Mouse (Mus musculus) hindbrain, embryonic 15.5 days (tissue): Measurements from ENCODE around the gene Tnk2. TPM values are rescaled to one million over a fixed set of nuclear protein-coding genes. Genes with fewer than 3 reads are reported as not detected.
A peak's percentile ranks its signal among the peaks of the same experiment; 100 is the strongest.

Experiments
- ATAC-seq: fragments of 200-750 bp; cut with Nextera tagmentation; 2 replicates; pipeline ENCODE4 v1.8.0; 2017; ENCODE audit warnings: low read depth, moderate number of reproducible peaks, moderate TSS enrichment; ENCODE audit not compliant: low FRiP score
- H3K27ac ChIP-seq: fragments of 300-500 bp; sonication (generic); replicated peaks from 2 replicates; pipeline ENCODE4 v1.5.1; 2015; ENCODE audit warnings: mild to moderate bottlenecking, inconsistent platforms
- H3K27me3 ChIP-seq: fragments of 300-500 bp; sonication (generic); 2 replicates; pipeline ENCODE4 v1.6.1; 2015; ENCODE audit warnings: control low read depth, inconsistent platforms
- H3K36me3 ChIP-seq: fragments of 300-500 bp; sonication (generic); 2 replicates; pipeline ENCODE4 v1.6.1; 2015; ENCODE audit warnings: control low read depth, inconsistent platforms
- H3K4me1 ChIP-seq: fragments of 300-500 bp; sonication (generic); replicated peaks from 2 replicates; pipeline ENCODE4 v1.6.1; 2015; ENCODE audit warnings: control low read depth, inconsistent platforms
- H3K4me2 ChIP-seq: fragments of 300-500 bp; sonication (generic); 2 replicates; pipeline ENCODE4 v1.6.1; 2015; ENCODE audit warnings: moderate library complexity, mild to moderate bottlenecking, inconsistent platforms
- H3K4me3 ChIP-seq: fragments of 300-500 bp; sonication (generic); 2 replicates; pipeline ENCODE4 v1.5.1; 2015; ENCODE audit warnings: mild to moderate bottlenecking, inconsistent platforms
- H3K9ac ChIP-seq: fragments of 300-500 bp; sonication (generic); 2 replicates; pipeline ENCODE4 v1.6.1; 2015; ENCODE audit warnings: inconsistent platforms
- H3K9me3 ChIP-seq: fragments of 300-500 bp; sonication (generic); 2 replicates; pipeline ENCODE4 v1.6.1; 2016; ENCODE audit warnings: control low read depth, inconsistent platforms
- WGBS: fragments of 180-500 bp; shearing (Covaris S2); methylation state at CpG from one replicate; pipeline ENCODE4 v1.1.7; 2015; 5-methylcytosine and 5-hydroxymethylcytosine counted together
- polyA plus RNA-seq: library from polyadenylated mRNA; unstranded; fragments of >200 nt; fragmentation: Nextera tagmentation; extraction: Ambion mirVana; gene quantifications from 2 replicates; pipeline ENCODE4 v1.2.1, GENCODE M21; 2015

Gene Tnk2
- polyA plus RNA-seq, 1 experiment from 2014 or later: 25.9 TPM

- peak overlapping the region; percentile 78 for H3K4me2 ChIP-seq
- 52% methylated on average over 9 of the region's 9 CpGs for WGBS
Observed at GRCm38 (mm10) chr16:32663231-32663858, 19.7 kb downstream of the Tnk2 start.

GRCm38 (mm10) chr16:32664211-32664610, 20.5 kb downstream of the Tnk2 start:
- peak overlapping the region; percentile 78; the same call in 1 of the 2 replicates for H3K4me2 ChIP-seq
- peak overlapping the region; percentile 26; the same call in 1 of the 2 replicates for H3K27ac ChIP-seq
- H3K27me3 ChIP-seq: no peaks in the 10 kb centered on the region
- H3K9me3 ChIP-seq: no peaks in the 10 kb centered on the region
- WGBS: 72% methylated on average over 2 of the region's 2 CpGs
- peaks cover 77% of the 10 kb centered on the region for H3K4me1 ChIP-seq
- no peak overlapping the region for H3K9ac ChIP-seq
- no peak overlapping the region for H3K4me3 ChIP-seq
- ATAC-seq: no peak
- no peaks in the 10 kb centered on the region for H3K36me3 ChIP-seq

More at GRCm38 (mm10) chr16:32663231-32663858, 19.7 kb downstream of the Tnk2 start:
- Histone ChIP-seq H3K9me3 (no peaks in the 10 kb centered on the region), H3K9ac (no peak overlapping the region), H3K4me3 (no peak overlapping the region), H3K4me1 (peaks cover 85% of the 10 kb centered on the region), H3K27ac (peak overlapping the region; percentile 26), H3K27me3 (no peaks in the 10 kb centered on the region), H3K36me3 (no peaks in the 10 kb centered on the region)
- ATAC-seq: no peak

- no peak for ATAC-seq
- Histone ChIP-seq H3K27me3 (no peaks in the 10 kb centered on the region), H3K36me3 (peaks cover 15% of the 10 kb centered on the region), H3K27ac (peak overlapping the region; percentile 48; the same call in 1 of the 2 replicates), H3K4me1 (peaks cover 58% of the 10 kb centered on the region), H3K9ac (no peak overlapping the region), H3K9me3 (no peaks in the 10 kb centered on the region), H3K4me3 (no peak overlapping the region), H3K4me2 (no peak overlapping the region)
- 49% methylated on average over 11 of the region's 11 CpGs for WGBS
Observed at GRCm38 (mm10) chr16:32665851-32666665, 22.4 kb downstream of the Tnk2 start.

- H3K4me1 ChIP-seq: peaks cover 50% of the 10 kb centered on the region
- H3K36me3 ChIP-seq: peaks cover 22% of the 10 kb centered on the region
- H3K4me3 ChIP-seq: no peak overlapping the region
- 71% methylated on average over 9 of the region's 9 CpGs for WGBS
- H3K9ac ChIP-seq: no peak overlapping the region
- no peaks in the 10 kb centered on the region for H3K27me3 ChIP-seq
- H3K27ac ChIP-seq: 0 out of 2 replicates have a peak overlapping the region, but pooled peaks have one; percentile 1
- no peak for ATAC-seq
- H3K9me3 ChIP-seq: no peaks in the 10 kb centered on the region
- no peak overlapping the region for H3K4me2 ChIP-seq
Observed at GRCm38 (mm10) chr16:32666671-32667551, 23.2 kb downstream of the Tnk2 start.

GRCm38 (mm10) chr16:32667552-32667872, 23.8 kb downstream of the Tnk2 start:
- H3K27me3 ChIP-seq: no peaks in the 10 kb centered on the region
- H3K4me1 ChIP-seq: peaks cover 44% of the 10 kb centered on the region
- no peak overlapping the region for H3K4me2 ChIP-seq
- no peak overlapping the region for H3K9ac ChIP-seq
- H3K4me3 ChIP-seq: no peak overlapping the region
- H3K36me3 ChIP-seq: peaks cover 24% of the 10 kb centered on the region
- H3K9me3 ChIP-seq: no peaks in the 10 kb centered on the region
- no peak overlapping the region for H3K27ac ChIP-seq
- WGBS: 75% methylated on average over 3 of the region's 3 CpGs
- no peak for ATAC-seq

GRCm38 (mm10) chr16:32668030-32668429, 24.4 kb downstream of the Tnk2 start:
- no peak for ATAC-seq
- peaks cover 27% of the 10 kb centered on the region for H3K36me3 ChIP-seq
- no peaks in the 10 kb centered on the region for H3K9me3 ChIP-seq
- 72% methylated on average over 10 of the region's 10 CpGs for WGBS
- H3K27me3 ChIP-seq: no peaks in the 10 kb centered on the region
- H3K27ac ChIP-seq: no peak overlapping the region
- H3K4me2 ChIP-seq: no peak overlapping the region
- H3K4me1 ChIP-seq: peaks cover 38% of the 10 kb centered on the region
- no peak overlapping the region for H3K9ac ChIP-seq
- H3K4me3 ChIP-seq: no peak overlapping the region

- ATAC-seq: no peak
- H3K4me3 ChIP-seq: no peak overlapping the region
- H3K4me1 ChIP-seq: peaks cover 34% of the 10 kb centered on the region
- no peaks in the 10 kb centered on the region for H3K9me3 ChIP-seq
- 79% methylated on average over 4 of the region's 4 CpGs for WGBS
- H3K9ac ChIP-seq: no peak overlapping the region
- H3K27ac ChIP-seq: no peak overlapping the region
- H3K36me3 ChIP-seq: peaks cover 29% of the 10 kb centered on the region
- no peak overlapping the region for H3K4me2 ChIP-seq
- H3K27me3 ChIP-seq: no peaks in the 10 kb centered on the region
Observed at GRCm38 (mm10) chr16:32668472-32668871, 24.8 kb downstream of the Tnk2 start.

- Histone ChIP-seq H3K9ac (no peak overlapping the region), H3K9me3 (no peaks in the 10 kb centered on the region), H3K27ac (no peak overlapping the region), H3K4me1 (peaks cover 26% of the 10 kb centered on the region), H3K4me3 (no peak overlapping the region), H3K4me2 (no peak overlapping the region), H3K36me3 (peaks cover 35% of the 10 kb centered on the region), H3K27me3 (no peaks in the 10 kb centered on the region)
- WGBS: 95% methylated on average over 10 of the region's 10 CpGs
- ATAC-seq: no peak
Observed at GRCm38 (mm10) chr16:32669243-32669642, 25.6 kb downstream of the Tnk2 start.

- WGBS: 89% methylated on average over 10 of the region's 10 CpGs
- Histone ChIP-seq H3K27ac (no peak overlapping the region), H3K4me3 (no peak overlapping the region), H3K36me3 (peaks cover 44% of the 10 kb centered on the region), H3K9me3 (no peaks in the 10 kb centered on the region), H3K27me3 (no peaks in the 10 kb centered on the region), H3K4me1 (peaks cover 25% of the 10 kb centered on the region), H3K4me2 (no peak overlapping the region), H3K9ac (no peak overlapping the region)
- ATAC-seq: no peak
Observed at GRCm38 (mm10) chr16:32670354-32671124, 26.9 kb downstream of the Tnk2 start.

GRCm38 (mm10) chr16:32671206-32671887, 27.7 kb downstream of the Tnk2 start:
- H3K27ac ChIP-seq: no peak overlapping the region
- no peaks in the 10 kb centered on the region for H3K27me3 ChIP-seq
- WGBS: 90% methylated on average over 13 of the region's 13 CpGs
- H3K4me3 ChIP-seq: no peak overlapping the region
- peaks cover 17% of the 10 kb centered on the region for H3K4me1 ChIP-seq
- no peak for ATAC-seq
- H3K9ac ChIP-seq: no peak overlapping the region
- no peaks in the 10 kb centered on the region for H3K9me3 ChIP-seq
- no peak overlapping the region for H3K4me2 ChIP-seq
- peaks cover 52% of the 10 kb centered on the region for H3K36me3 ChIP-seq

GRCm38 (mm10) chr16:32672250-32672649, 28.6 kb downstream of the Tnk2 start:
- no peaks in the 10 kb centered on the region for H3K9me3 ChIP-seq
- WGBS: 93% methylated on average over 7 of the region's 7 CpGs
- H3K27ac ChIP-seq: no peak overlapping the region
- H3K4me2 ChIP-seq: no peak overlapping the region
- peaks cover 56% of the 10 kb centered on the region for H3K36me3 ChIP-seq
- H3K4me1 ChIP-seq: peaks cover 10% of the 10 kb centered on the region
- no peak overlapping the region for H3K4me3 ChIP-seq
- no peaks in the 10 kb centered on the region for H3K27me3 ChIP-seq
- H3K9ac ChIP-seq: no peak overlapping the region
- ATAC-seq: no peak
